Mouse (Mus musculus): ENCODE data around the gene Prickle4. TPM values are rescaled to one million over a fixed set of nuclear protein-coding genes. Genes with fewer than 3 reads are reported as not detected.
"Not testable (repeated sequence)": the region's sequence is repeated elsewhere in the genome, so short reads cannot be mapped to it uniquely, and the experiment has no call there.

Prickle4 gene
- polyA plus RNA-seq, 1 experiment: 1.4 TPM

GRCm38 (mm10) chr17:47669166-47669565, 25.4 kb downstream of the Prickle4 start:
- no peaks in the 10 kb centered on the region for H3K36me3 ChIP-seq (ENCODE audit: control insufficient read depth, insufficient read depth, low read length)
- no peaks in the 10 kb centered on the region for H3K27me3 ChIP-seq (ENCODE audit: control insufficient read depth, insufficient read depth, low read length)
- WGBS: 73% methylated on average over 4 of the region's 4 CpGs
- no peak overlapping the region for H3K4me3 ChIP-seq (ENCODE audit: low read depth, low read length)
- H3K4me1 ChIP-seq (ENCODE audit: control insufficient read depth, insufficient read depth, insufficient read length, low read length): no peaks in the 10 kb centered on the region
- H3K27ac ChIP-seq (ENCODE audit: insufficient read depth, low read depth, low read length): no peak overlapping the region
- TF ChIP-seq POLR2A (IDR thresholded peaks at IDR 0.05; ENCODE audit: low read depth, low read length) (no peak), CTCF (IDR thresholded peaks at IDR 0.05; ENCODE audit: extremely low read depth, insufficient read length, insufficient replicate concordance, low read depth, low read length) (no peak)

- Histone ChIP-seq H3K27ac (ENCODE audit: insufficient read depth, low read depth, low read length) (no peak overlapping the region), H3K4me1 (ENCODE audit: control insufficient read depth, insufficient read depth, insufficient read length, low read length) (no peaks in the 10 kb centered on the region), H3K36me3 (ENCODE audit: control insufficient read depth, insufficient read depth, low read length) (0 out of 2 replicates have a peak, but pooled peaks cover 1% of the 10 kb centered on the region), H3K4me3 (ENCODE audit: low read depth, low read length) (no peak overlapping the region), H3K27me3 (ENCODE audit: control insufficient read depth, insufficient read depth, low read length) (no peaks in the 10 kb centered on the region)
- no peak for TF ChIP-seq CTCF (IDR thresholded peaks at IDR 0.05; ENCODE audit: extremely low read depth, insufficient read length, insufficient replicate concordance, low read depth, low read length)
- no peak for TF ChIP-seq POLR2A (IDR thresholded peaks at IDR 0.05; ENCODE audit: low read depth, low read length)
- WGBS: 60% methylated on average over 7 of the region's 7 CpGs
Observed at GRCm38 (mm10) chr17:47664474-47664873, 30.1 kb downstream of the Prickle4 start.

- Histone ChIP-seq H3K36me3 (ENCODE audit: control insufficient read depth, insufficient read depth, low read length) (0 out of 2 replicates have a peak, but pooled peaks cover 1% of the 10 kb centered on the region), H3K4me1 (ENCODE audit: control insufficient read depth, insufficient read depth, insufficient read length, low read length) (no peaks in the 10 kb centered on the region), H3K27ac (ENCODE audit: insufficient read depth, low read depth, low read length) (no peak overlapping the region), H3K27me3 (ENCODE audit: control insufficient read depth, insufficient read depth, low read length) (no peaks in the 10 kb centered on the region), H3K4me3 (ENCODE audit: low read depth, low read length) (no peak overlapping the region)
- 79% methylated on average over 9 of the region's 9 CpGs for WGBS
- TF ChIP-seq CTCF (IDR thresholded peaks at IDR 0.05; ENCODE audit: extremely low read depth, insufficient read length, insufficient replicate concordance, low read depth, low read length) (no peak), POLR2A (IDR thresholded peaks at IDR 0.05; ENCODE audit: low read depth, low read length) (no peak)
Observed at GRCm38 (mm10) chr17:47663009-47663713, 31.4 kb downstream of the Prickle4 start.

- H3K4me3 ChIP-seq (ENCODE audit: low read depth, low read length): no peak overlapping the region
- WGBS: 39% methylated on average over 3 of the region's 3 CpGs
- no peaks in the 10 kb centered on the region for H3K27me3 ChIP-seq (ENCODE audit: control insufficient read depth, insufficient read depth, low read length)
- 0 out of 2 replicates have a peak, but pooled peaks cover 1% of the 10 kb centered on the region for H3K36me3 ChIP-seq (ENCODE audit: control insufficient read depth, insufficient read depth, low read length)
- no peaks in the 10 kb centered on the region for H3K4me1 ChIP-seq (ENCODE audit: control insufficient read depth, insufficient read depth, insufficient read length, low read length)
- TF ChIP-seq CTCF (IDR thresholded peaks at IDR 0.05; ENCODE audit: extremely low read depth, insufficient read length, insufficient replicate concordance, low read depth, low read length) (no peak), POLR2A (IDR thresholded peaks at IDR 0.05; ENCODE audit: low read depth, low read length) (no peak)
- no peak overlapping the region for H3K27ac ChIP-seq (ENCODE audit: insufficient read depth, low read depth, low read length)
Observed at GRCm38 (mm10) chr17:47658741-47659243, 35.7 kb downstream of the Prickle4 start.

- no peak overlapping the region for H3K27ac ChIP-seq (ENCODE audit: insufficient read depth, low read depth, low read length)
- 0 out of 2 replicates have a peak, but pooled peaks cover 1% of the 10 kb centered on the region for H3K36me3 ChIP-seq (ENCODE audit: control insufficient read depth, insufficient read depth, low read length)
- TF ChIP-seq POLR2A (IDR thresholded peaks at IDR 0.05; ENCODE audit: low read depth, low read length) (no peak), CTCF (IDR thresholded peaks at IDR 0.05; ENCODE audit: extremely low read depth, insufficient read length, insufficient replicate concordance, low read depth, low read length) (no peak)
Observed at GRCm38 (mm10) chr17:47657901-47658300, 36.6 kb downstream of the Prickle4 start.

GRCm38 (mm10) chr17:47655697-47656096, 38.8 kb downstream of the Prickle4 start:
- 47% methylated on average over 5 of the region's 5 CpGs for WGBS

More at GRCm38 (mm10) chr17:47657901-47658300, 36.6 kb downstream of the Prickle4 start:
- H3K4me3 ChIP-seq (ENCODE audit: low read depth, low read length): no peak overlapping the region
- no peaks in the 10 kb centered on the region for H3K4me1 ChIP-seq (ENCODE audit: control insufficient read depth, insufficient read depth, insufficient read length, low read length)
- WGBS: 78% methylated on average over 4 of the region's 4 CpGs
- no peaks in the 10 kb centered on the region for H3K27me3 ChIP-seq (ENCODE audit: control insufficient read depth, insufficient read depth, low read length)

GRCm38 (mm10) chr17:47654346-47654745, 40.2 kb downstream of the Prickle4 start:
- not testable (repeated sequence) for H3K4me3 ChIP-seq (ENCODE audit: low read depth, low read length); H3K36me3 ChIP-seq (ENCODE audit: control insufficient read depth, insufficient read depth, low read length); H3K27ac ChIP-seq (ENCODE audit: insufficient read depth, low read depth, low read length); H3K27me3 ChIP-seq (ENCODE audit: control insufficient read depth, insufficient read depth, low read length); H3K4me1 ChIP-seq (ENCODE audit: control insufficient read depth, insufficient read depth, insufficient read length, low read length)
- WGBS: 92% methylated on average over 8 of the region's 8 CpGs

More at GRCm38 (mm10) chr17:47655697-47656096, 38.8 kb downstream of the Prickle4 start:
- no peak overlapping the region for H3K4me3 ChIP-seq (ENCODE audit: low read depth, low read length)
- no peaks in the 10 kb centered on the region for H3K4me1 ChIP-seq (ENCODE audit: control insufficient read depth, insufficient read depth, insufficient read length, low read length)
- H3K27me3 ChIP-seq (ENCODE audit: control insufficient read depth, insufficient read depth, low read length): no peaks in the 10 kb centered on the region
- H3K27ac ChIP-seq (ENCODE audit: insufficient read depth, low read depth, low read length): no peak overlapping the region
- no peak for TF ChIP-seq CTCF (IDR thresholded peaks at IDR 0.05; ENCODE audit: extremely low read depth, insufficient read length, insufficient replicate concordance, low read depth, low read length)
- TF ChIP-seq POLR2A (IDR thresholded peaks at IDR 0.05; ENCODE audit: low read depth, low read length): no peak
- 0 out of 2 replicates have a peak, but pooled peaks cover 1% of the 10 kb centered on the region for H3K36me3 ChIP-seq (ENCODE audit: control insufficient read depth, insufficient read depth, low read length)
